Mouse (Mus musculus) small intestine, adult 2 months (tissue): ENCODE measurements around the gene Kcnc3.

ENCODE experiments used
- CTCF ChIP-seq: fragments of 200-500 bp; IDR thresholded peaks from 2 replicates; pipeline ENCODE4 v1.5.1; 2012; ENCODE audit warnings: low read depth, mild to moderate bottlenecking, control low read depth, inconsistent platforms, low read length, moderate library complexity, mixed read lengths; ENCODE audit not compliant: insufficient replicate concordance, insufficient read length; ENCODE audit errors: extremely low read depth
- POLR2A ChIP-seq: fragments of 200-500 bp; IDR thresholded peaks from 2 replicates; pipeline ENCODE4 v1.6.1; 2012; ENCODE audit warnings: low read depth, mild to moderate bottlenecking, control low read depth, inconsistent platforms, low read length, moderate library complexity

GRCm38 (mm10) chr7:44638663-44639062, 48.2 kb downstream of the Kcnc3 start:
- TF ChIP-seq CTCF (no peak), POLR2A (no peak)
